Mouse (Mus musculus) lung, postnatal 0 days (tissue): ENCODE data around the gene Hvcn1. TPM values are rescaled to one million over a fixed set of nuclear protein-coding genes. Genes with fewer than 3 reads are reported as not detected.

ENCODE experiments used
- ATAC-seq: fragments of 200-750 bp; cut with Nextera tagmentation; 2 replicates; pipeline ENCODE4 v1.8.0; 2017; ENCODE audit warnings: moderate library complexity
- DNase-seq: peaks from one replicate; pipeline ENCODE4 v3.0.0-alpha.2; 2016; ENCODE audit warnings: low spot score
- H3K27ac ChIP-seq: fragments of 300-500 bp; sonication (generic); 2 replicates; pipeline ENCODE4 v1.5.1; 2014; ENCODE audit warnings: antibody characterized with exemption, mild to moderate bottlenecking, low read length, mixed read lengths
- H3K27me3 ChIP-seq: fragments of 300-500 bp; sonication (generic); replicated peaks from 2 replicates; pipeline ENCODE4 v1.6.1; 2014; ENCODE audit warnings: low read length, mixed read lengths; ENCODE audit not compliant: insufficient read depth
- H3K36me3 ChIP-seq: fragments of 300-500 bp; sonication (generic); 2 replicates; pipeline ENCODE4 v1.6.1; 2014; ENCODE audit warnings: low read length, mixed read lengths; ENCODE audit not compliant: insufficient read depth
- H3K4me1 ChIP-seq: fragments of 300-500 bp; sonication (generic); 2 replicates; pipeline ENCODE4 v1.6.1; 2014; ENCODE audit warnings: antibody characterized with exemption, low read depth, low read length, mixed read lengths; ENCODE audit not compliant: insufficient read depth
- H3K4me2 ChIP-seq: fragments of 300-500 bp; sonication (generic); replicated peaks from 2 replicates; pipeline ENCODE4 v1.6.1; 2014; ENCODE audit warnings: low read depth, mild to moderate bottlenecking, low read length, moderate library complexity, mixed read lengths
- H3K4me3 ChIP-seq: fragments of 300-500 bp; sonication (generic); 2 replicates; pipeline ENCODE4 v1.5.1; 2014; ENCODE audit warnings: low read depth, low read length
- H3K9ac ChIP-seq: fragments of 300-500 bp; sonication (generic); replicated peaks from 2 replicates; pipeline ENCODE4 v1.6.1; 2014; ENCODE audit warnings: low read depth, mild to moderate bottlenecking
- H3K9me3 ChIP-seq: fragments of 300-500 bp; sonication (generic); 2 replicates; pipeline ENCODE4 v1.6.1; 2016; ENCODE audit warnings: low read length, mixed read lengths
- CTCF ChIP-seq: IDR thresholded peaks from 2 replicates; pipeline ENCODE4 v1.5.1; 2016; ENCODE audit warnings: antibody characterized with exemption, mild to moderate bottlenecking
- EP300 ChIP-seq: IDR thresholded peaks from 2 replicates; pipeline ENCODE4 v1.6.1; 2016; ENCODE audit warnings: antibody characterized with exemption, mild to moderate bottlenecking, control low read depth
- WGBS: fragments of 180-500 bp; shearing (Covaris S2); extraction: QIAGEN DNeasy Blood & Tissue Kit; methylation state at CpG from one replicate; pipeline ENCODE4 v1.1.7; 2014; 5-methylcytosine and 5-hydroxymethylcytosine counted together
- polyA plus RNA-seq: library from polyadenylated mRNA; unstranded; fragments of >200 nt; fragmentation: Nextera tagmentation; extraction: Ambion mirVana; gene quantifications from 2 replicates; pipeline ENCODE4 v1.2.1, GENCODE M21; 2015

Hvcn1 gene
- 3.7 and 3.9 TPM in 2 replicates for polyA plus RNA-seq

DNA sequence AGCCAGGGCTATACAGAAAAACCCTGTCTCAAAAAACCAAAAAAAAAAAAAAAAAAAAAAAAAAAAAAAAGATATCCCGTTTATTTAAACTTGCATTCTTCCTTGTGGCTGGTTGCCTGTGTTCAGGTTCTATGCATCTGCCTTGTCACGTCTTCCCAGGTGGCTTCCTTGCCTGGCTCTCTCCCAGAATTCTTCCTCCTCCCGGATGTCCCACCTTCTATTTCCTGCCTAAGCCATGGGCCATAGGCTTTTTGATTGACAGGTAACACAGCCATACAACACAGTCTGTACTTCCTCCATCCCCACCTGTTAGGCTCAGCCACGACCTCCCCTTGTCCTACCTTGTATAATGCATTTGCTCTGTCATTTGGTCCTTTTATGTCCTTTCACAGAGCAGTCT is at the start of gene Hvcn1:
TSS of gene Hvcn1 (plus strand) at position 330 of the 400 bp plus-strand sequence.
- Histone ChIP-seq H3K4me2 (no peak within 1 kb of the TSS), H3K9me3 (no peaks in the 10 kb centered on the region), H3K27ac (no peak within 1 kb of the TSS), H3K36me3 (no peaks in the 10 kb centered on the region), H3K4me1 (0 out of 2 replicates have a peak, but pooled peaks cover 3% of the 10 kb centered on the region), H3K27me3 (no peaks in the 10 kb centered on the region), H3K9ac (no peak within 1 kb of the TSS), H3K4me3 (no peak within 1 kb of the TSS)
- DNase-seq (no peak), ATAC-seq (no peak)
- no peak for TF ChIP-seq CTCF
- TF ChIP-seq EP300 = no peak
- WGBS = 67% methylated on average over 4 of the region's 4 CpGs

DNA sequence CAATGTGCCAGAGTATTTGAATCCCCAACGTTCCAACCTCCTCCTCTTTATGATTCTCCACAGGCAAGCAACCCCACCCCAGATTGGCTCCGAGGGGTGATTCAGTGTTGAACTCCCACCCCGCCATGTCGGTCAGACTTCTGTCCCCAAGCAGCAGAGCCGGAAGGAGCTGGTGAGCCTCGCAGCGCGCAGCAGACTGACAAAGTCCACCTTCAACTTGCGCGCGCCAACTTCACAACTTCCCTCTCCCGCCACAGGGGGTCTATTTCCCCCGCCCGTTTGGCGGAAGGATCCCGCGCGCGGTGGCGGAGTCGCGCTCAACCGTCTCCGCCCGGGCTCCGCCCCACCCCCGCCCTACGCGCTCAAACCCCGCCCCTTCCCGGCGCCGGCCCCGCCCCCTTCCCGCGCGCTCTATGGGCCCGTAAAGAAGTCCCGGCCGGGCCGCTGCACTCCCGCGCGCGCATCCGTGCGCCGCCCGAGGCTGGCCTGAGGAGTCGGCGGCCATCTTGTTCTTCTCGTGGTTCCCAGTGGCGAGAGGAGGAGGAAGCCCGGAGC is 48.7 kb upstream of the Hvcn1 start, which contains the start of gene Ppp1cc:
TSS of gene Ppp1cc (plus strand) at position 452 of the 555 bp plus-strand sequence.
- DNase-seq = peak; percentile 95
- ATAC-seq = peak; percentile 97
- H3K4me2 ChIP-seq = peak within 1 kb of the TSS; percentile 77
- 0% methylated on average over 28 of the region's 54 CpGs for WGBS
- no peaks in the 10 kb centered on the region for H3K9me3 ChIP-seq
- H3K36me3 ChIP-seq = no peaks in the 10 kb centered on the region
- peak within 1 kb of the TSS; percentile 67 for H3K4me3 ChIP-seq
- H3K27me3 ChIP-seq = no peaks in the 10 kb centered on the region
- peak within 1 kb of the TSS; percentile 83 for H3K9ac ChIP-seq
- H3K27ac ChIP-seq = peak within 1 kb of the TSS; percentile 83
- H3K4me1 ChIP-seq = peaks cover 4% of the 10 kb centered on the region; the same call in 1 of the 2 replicates
- TF ChIP-seq CTCF (peak; percentile 59), EP300 (peak; percentile 50; the same call in 1 of the 2 replicates)

DNA sequence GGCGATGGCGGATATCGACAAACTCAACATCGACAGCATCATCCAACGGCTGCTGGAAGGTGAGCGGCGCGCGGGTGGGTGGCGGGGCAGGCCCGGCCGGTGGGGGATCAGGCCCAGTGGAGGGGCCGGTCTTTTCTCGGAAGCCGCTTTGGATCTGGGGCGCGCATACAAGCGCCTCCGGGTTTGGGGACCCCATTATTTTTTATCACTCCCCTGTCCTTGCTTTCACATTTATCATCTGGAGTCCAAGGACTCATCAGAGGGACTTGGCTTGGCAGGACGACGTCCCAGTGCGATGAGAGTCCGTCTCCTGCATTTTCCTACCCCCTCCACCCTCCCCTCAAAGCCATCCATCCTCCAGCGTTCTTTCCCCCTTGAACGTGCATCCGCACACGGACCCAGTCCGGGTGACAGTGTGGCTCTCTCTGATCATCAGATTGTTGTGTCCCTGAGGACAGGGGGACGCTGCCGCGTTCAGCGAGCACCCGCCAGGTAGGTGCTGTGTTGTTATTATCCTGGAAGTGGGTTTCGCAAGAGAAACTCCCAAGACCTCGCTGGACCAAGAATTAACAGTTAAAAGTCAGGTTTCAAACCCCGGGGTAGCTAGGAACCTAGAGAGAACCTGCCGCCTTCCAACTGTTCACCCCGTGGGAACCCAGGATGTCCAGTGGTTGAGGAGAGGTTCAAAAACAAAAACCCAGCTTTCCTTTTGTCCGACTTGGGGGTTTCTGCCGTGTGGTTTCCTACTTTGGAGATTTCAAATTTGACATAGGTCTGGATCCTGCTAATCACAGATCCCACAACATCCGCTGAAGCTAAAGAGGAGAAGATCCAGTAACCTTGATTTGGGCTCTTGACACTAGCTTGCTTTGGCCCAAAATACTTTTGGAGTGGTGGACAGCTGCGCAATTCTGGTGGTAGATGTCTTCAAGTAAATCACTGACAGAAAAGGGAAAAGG is 47.8 kb upstream of the Hvcn1 start:
- TF ChIP-seq CTCF (no peak), EP300 (no peak)
- Histone ChIP-seq H3K4me1 (peaks cover 4% of the 10 kb centered on the region; the same call in 1 of the 2 replicates), H3K4me2 (peak overlapping the region; percentile 77), H3K36me3 (0 out of 2 replicates have a peak, but pooled peaks cover 4% of the 10 kb centered on the region), H3K4me3 (peak overlapping the region; percentile 67), H3K9ac (peak overlapping the region; percentile 83), H3K27me3 (no peaks in the 10 kb centered on the region), H3K9me3 (no peaks in the 10 kb centered on the region), H3K27ac (peak overlapping the region; percentile 54)
- ATAC-seq (peak; percentile 19; the same call in 1 of the 2 replicates), DNase-seq (peak; percentile 37)
- 1% methylated on average over 39 of the region's 42 CpGs for WGBS

DNA sequence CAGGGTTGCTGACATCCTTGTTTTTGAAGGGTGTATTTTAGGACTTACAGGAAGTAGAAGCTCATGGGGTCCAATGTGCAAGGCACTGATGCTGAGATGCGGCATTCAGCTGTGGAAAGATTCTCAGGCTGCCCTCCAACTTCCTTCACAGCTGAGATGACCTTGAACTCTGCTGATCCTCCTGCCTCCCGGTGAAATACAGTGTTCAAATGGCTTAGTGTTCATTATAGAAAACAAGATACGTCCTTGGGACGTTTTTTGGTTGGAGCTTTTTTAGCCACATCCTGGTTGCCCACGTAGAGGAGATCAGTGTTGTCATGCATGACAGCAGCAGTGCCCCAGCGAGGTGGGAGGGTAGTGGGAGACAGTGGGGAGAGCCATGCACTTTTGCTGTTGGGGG is 43.4 kb upstream of the Hvcn1 start:
- ATAC-seq (no peak), DNase-seq (no peak)
- Histone ChIP-seq H3K4me1 (peaks cover 13% of the 10 kb centered on the region; the same call in 1 of the 2 replicates), H3K9ac (no peak overlapping the region), H3K27me3 (no peaks in the 10 kb centered on the region), H3K4me3 (no peak overlapping the region), H3K27ac (no peak overlapping the region), H3K9me3 (no peaks in the 10 kb centered on the region), H3K36me3 (0 out of 2 replicates have a peak, but pooled peaks cover 4% of the 10 kb centered on the region), H3K4me2 (no peak overlapping the region)
- WGBS = 47% methylated on average over 6 of the region's 6 CpGs
- TF ChIP-seq EP300 (no peak), CTCF (no peak)

DNA sequence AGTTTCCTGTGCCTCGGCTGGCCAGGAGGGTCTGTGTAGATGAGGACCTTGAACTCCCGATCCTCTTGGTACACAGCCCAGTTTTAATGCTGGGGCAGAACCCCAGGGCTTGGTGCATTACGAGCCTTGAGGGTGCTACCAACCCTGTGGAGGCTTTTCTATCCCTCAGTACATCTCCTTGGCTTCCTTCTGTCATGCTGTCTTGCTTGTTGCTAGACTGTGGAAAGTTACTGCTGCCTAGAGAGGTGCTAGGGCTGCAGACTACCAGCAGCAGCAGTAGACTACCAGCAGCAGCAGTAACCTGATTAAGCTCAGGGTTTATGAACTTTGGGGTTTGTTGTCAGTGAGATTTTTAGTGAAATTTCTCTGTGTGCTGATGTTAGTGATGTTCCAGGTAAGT is 42.6 kb upstream of the Hvcn1 start:
- Histone ChIP-seq H3K4me3 (no peak overlapping the region), H3K9ac (no peak overlapping the region), H3K27ac (no peak overlapping the region), H3K9me3 (no peaks in the 10 kb centered on the region), H3K36me3 (0 out of 2 replicates have a peak, but pooled peaks cover 5% of the 10 kb centered on the region), H3K27me3 (no peaks in the 10 kb centered on the region), H3K4me1 (peaks cover 13% of the 10 kb centered on the region; the same call in 1 of the 2 replicates), H3K4me2 (no peak overlapping the region)
- TF ChIP-seq EP300 (no peak), CTCF (no peak)
- no peak for ATAC-seq
- 57% methylated on average over 3 of the region's 3 CpGs for WGBS
- DNase-seq = no peak

DNA sequence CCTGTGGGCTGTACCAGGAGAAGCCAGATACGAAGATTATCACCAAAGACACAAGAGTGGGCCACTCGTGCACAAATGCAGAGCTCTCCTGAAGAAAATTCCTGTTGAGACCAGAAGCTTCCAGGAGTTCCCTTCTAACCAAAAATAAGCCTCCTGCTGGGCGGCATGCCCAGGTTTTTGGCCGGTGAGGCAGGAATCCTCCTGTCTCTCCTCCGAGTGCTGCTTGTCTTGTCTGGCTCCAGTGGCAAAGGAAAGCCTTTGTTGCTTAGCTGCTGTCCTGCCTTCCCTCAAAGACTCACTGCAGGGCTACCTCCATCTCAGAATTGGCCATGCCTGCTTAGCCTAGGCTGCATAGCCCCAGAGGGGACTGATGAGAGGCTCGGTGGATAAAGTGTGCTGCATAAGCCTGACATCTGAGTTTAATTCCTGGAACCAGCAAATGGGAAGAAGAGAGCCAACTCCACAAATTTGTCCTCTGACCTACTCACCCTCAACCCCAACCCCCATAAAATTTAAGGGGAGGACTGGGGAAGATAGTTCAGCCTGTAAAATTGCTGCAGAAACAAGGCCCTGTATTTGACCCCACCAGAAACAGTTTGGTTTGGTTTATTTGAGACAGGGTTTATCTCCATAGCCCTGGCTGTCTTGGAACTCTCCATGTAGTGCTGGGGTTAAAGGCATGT is 41.2 kb upstream of the Hvcn1 start:
- H3K27me3 ChIP-seq = no peaks in the 10 kb centered on the region
- H3K27ac ChIP-seq = 0 out of 2 replicates have a peak overlapping the region, but pooled peaks have one; percentile 5
- H3K9ac ChIP-seq = no peak overlapping the region
- H3K4me3 ChIP-seq = no peak overlapping the region
- DNase-seq = no peak
- no peak for TF ChIP-seq EP300
- TF ChIP-seq CTCF = no peak
- H3K36me3 ChIP-seq = 0 out of 2 replicates have a peak, but pooled peaks cover 13% of the 10 kb centered on the region
- WGBS = 55% methylated on average over 6 of the region's 6 CpGs
- no peaks in the 10 kb centered on the region for H3K9me3 ChIP-seq
- H3K4me2 ChIP-seq = no peak overlapping the region
- ATAC-seq = no peak
- H3K4me1 ChIP-seq = peaks cover 13% of the 10 kb centered on the region; the same call in 1 of the 2 replicates
